Mouse (Mus musculus) stomach, adult 2 months (tissue): ENCODE measurements around the gene Gm11032. TPM values are rescaled to one million over a fixed set of nuclear protein-coding genes. Genes with fewer than 3 reads are reported as not detected.

Experiments used
- polyA plus RNA-seq: library from polyadenylated mRNA; depleted of rRNA; stranded (reverse); fragments of >200 nt; gene quantifications from 2 replicates; pipeline ENCODE4 v1.2.3, GENCODE M21; 2012; rRNA removed

Gm11032 gene
- polyA plus RNA-seq = not detected in 2 replicates

GRCm38 (mm10) chr11:4620017-4620485 is at the start of gene Gm11032:
Gene Gm11032 (plus strand): TSS chr11:4620067.

GRCm38 (mm10) chr11:4594608-4595500 is 25.0 kb upstream of the Gm11032 start, which contains the start of gene Mtmr3:
Gene Mtmr3 (minus strand): TSS chr11:4594863.

GRCm38 (mm10) chr11:4637534-4638234 is 17.8 kb downstream of the Gm11032 start, which contains the start of gene Ascc2:
Gene Ascc2 (plus strand): TSS chr11:4637747.

Other genes starting within 250 kb of the Gm11032 start
- gene Hormad2, start 179.0 kb upstream of the Gm11032 start, polyA plus RNA-seq = 0.06 TPM in 1 of 2 replicates, not detected in the other
- 8.3 and 10.1 TPM in 2 replicates for gene Mtmr3, start 25.2 kb upstream of the Gm11032 start, polyA plus RNA-seq
- 4.6 and 5.8 TPM in 2 replicates for gene Ascc2, start 17.7 kb downstream of the Gm11032 start, polyA plus RNA-seq
- gene Uqcr10, start 84.3 kb downstream of the Gm11032 start, polyA plus RNA-seq = 598 and 878 TPM in 2 replicates
- gene Zmat5, start 84.6 kb downstream of the Gm11032 start, polyA plus RNA-seq = 26.2 and 31.0 TPM in 2 replicates
- 0.10 and 0.13 TPM in 2 replicates for gene Cabp7, start 126.7 kb downstream of the Gm11032 start, polyA plus RNA-seq
- 20.6 and 26.2 TPM in 2 replicates for gene Nf2, start 229.5 kb downstream of the Gm11032 start, polyA plus RNA-seq